Mouse (Mus musculus) embryo, embryonic 10.5 days (tissue): ENCODE measurements around the gene Cyfip1.

Experiments used
- DNase-seq: peaks from one replicate; pipeline ENCODE4 v3.0.0-alpha.2; 2015; ENCODE audit warnings: low spot score

Gene Cyfip1

DNA sequence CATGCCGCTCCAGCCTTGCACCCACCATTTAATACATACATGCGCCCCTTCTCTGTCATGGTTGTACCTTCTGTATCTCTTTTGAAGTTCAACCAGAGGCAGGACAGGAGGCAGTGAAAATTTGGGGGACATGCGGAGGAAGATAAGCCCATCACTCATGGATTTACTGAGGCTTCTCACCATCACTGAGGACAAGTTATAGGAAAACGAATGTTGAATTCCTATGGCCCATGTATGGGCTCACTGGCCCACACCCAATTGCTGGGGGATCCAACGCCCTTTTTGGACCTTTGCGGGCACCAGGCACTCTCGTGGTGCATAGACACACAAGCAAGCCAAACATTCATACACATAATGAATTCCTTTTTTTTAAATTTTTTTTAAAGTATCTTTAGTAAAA, at the start of gene Cyfip1:
Gene Cyfip1, plus strand, starts transcription at position 301 of the 400 bp plus-strand sequence.
- DNase-seq = no peak

DNA sequence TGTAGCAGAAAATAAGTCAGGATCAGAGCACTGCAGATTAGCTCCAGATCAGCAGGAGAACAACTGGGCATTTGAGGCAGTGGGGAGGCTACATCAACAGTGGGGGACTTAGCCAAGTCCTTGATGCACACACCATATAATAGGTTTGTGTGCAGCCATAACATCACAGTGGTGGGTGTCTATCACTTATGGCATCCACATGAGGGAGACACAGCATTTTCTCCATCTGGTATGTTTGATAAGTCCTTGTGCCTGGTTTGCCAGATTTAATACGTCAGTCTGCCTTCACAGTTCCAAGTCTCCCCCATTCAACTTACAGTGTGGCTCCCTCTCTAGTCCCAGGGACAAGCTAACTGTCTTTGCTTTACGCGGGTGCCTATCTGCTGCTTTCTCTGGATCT, 49.3 kb upstream of the Cyfip1 start:
- DNase-seq = no peak

DNA sequence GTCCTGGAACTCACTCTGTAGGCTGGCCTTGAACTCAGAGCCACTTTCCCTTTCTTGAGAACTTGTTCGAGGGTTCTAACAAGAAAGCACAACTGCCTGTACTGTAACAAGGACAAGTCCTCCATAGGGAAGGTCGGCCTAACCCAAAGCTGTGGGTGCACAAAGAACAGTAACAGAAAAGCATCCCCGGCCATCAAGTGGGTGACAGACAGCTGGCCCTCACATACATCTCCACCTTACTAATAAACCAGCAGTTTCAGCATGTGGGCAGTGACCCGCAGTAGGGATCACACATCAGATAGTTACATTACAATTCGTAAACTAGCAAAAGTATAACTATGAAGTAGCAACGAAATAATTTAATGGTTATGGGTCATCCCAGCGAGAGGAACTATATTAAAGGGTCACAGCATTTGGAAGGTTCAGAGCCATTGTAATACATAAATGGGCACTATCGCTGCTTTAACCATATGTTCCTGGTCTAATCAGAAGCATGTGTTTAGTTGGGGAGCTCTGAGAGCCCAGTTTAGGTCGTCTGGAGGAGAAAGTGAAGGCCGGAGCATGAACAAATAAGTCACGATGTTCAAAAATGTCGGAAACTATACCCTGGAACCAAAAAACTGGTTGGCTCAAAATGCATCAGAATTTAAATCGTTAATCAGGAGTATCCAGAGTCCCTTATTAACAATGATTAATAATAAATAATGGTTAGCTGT, 48.2 kb upstream of the Cyfip1 start:
- DNase-seq = peak; percentile 9

DNA sequence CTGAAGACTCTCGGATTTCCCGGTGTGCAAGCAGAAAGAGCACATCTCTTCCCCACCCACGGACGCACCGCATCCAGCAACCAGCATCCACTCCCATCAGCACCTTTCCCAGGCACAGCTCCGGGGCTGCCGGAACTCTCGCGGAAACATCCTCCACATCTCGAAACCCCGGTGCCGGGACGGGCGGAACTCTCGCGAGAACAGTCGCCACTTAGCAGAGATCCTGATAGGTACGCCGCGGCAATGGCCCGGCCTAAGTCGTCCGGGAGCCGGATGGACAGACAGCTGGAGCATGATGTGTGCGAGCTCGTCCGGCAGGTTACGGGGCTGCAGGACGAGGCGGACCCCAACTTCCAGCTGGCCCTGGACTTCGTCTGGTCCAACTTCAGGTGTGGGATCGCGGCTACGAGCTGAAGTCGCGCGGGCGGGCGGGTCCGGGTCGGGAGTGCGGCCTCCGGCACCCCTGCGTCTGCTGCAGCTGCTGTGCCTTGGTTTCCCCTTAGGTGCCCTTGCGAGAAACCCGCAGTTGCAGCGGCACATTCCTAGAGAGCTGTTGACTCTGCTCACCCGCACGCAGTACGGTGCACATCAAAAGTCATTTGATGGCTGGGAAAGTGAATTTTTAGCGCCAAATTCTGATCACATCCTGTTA, 47.5 kb upstream of the Cyfip1 start, which contains the start of gene Tubgcp5:
Gene Tubgcp5, plus strand, starts transcription at position 203 of the 652 bp plus-strand sequence.
- peak; percentile 97 for DNase-seq

DNA sequence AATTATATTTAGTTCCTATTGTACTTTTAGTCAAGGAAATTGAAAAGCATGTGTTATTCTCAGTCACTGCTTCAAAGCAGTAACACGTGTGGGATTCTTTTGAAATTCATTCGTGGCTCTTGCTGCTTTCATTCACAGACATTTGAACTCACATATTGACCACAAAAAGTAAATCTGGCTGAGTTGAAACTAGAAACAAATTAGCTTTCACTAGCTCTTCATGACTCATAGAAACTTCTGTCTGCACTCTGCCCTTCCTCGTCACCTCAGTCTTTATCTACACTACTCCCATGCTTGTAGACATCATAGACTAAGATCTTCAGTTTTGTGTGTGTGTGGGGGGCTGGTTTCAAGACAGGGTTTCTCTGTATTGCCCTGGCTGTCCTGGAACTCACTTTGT, 41.6 kb upstream of the Cyfip1 start:
- no peak for DNase-seq

DNA sequence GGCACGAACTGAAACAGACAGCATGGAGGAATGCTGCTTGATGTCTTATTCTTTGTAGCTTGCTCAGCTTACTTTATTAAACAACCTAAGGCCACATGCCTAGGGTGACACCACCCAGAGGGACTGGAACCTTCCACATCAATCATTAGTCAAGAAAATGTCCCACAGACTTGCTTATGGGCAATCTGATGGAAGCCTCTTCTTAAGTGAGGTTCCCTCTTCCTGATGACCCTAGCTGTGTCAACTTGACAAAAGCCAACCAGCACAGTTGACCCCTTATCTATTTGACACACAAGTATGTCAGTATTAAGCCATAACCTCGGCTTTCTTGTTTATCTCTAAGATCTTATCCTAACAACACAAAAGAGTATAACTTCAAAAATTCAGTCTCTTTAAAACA, 31.6 kb upstream of the Cyfip1 start:
- DNase-seq = no peak

DNA sequence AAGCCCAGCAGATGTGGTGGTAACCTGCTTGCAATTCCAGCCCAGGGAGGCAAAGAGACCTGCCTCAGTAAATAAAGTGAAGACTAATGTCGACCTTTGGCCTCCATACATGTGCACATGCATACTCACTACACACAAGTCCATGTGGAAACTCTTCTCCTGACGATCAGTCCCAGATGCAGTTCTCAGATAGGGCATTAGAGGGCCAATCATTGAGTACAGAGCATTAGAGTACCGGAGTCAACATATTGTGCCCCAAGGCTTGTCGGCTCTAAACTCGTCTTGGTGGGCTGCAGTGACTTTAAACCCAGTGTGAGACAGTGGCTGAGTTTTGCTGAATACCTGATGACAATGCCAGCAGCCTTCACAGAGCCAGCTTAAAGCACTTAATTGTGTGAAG, 17.1 kb upstream of the Cyfip1 start:
- DNase-seq = no peak

DNA sequence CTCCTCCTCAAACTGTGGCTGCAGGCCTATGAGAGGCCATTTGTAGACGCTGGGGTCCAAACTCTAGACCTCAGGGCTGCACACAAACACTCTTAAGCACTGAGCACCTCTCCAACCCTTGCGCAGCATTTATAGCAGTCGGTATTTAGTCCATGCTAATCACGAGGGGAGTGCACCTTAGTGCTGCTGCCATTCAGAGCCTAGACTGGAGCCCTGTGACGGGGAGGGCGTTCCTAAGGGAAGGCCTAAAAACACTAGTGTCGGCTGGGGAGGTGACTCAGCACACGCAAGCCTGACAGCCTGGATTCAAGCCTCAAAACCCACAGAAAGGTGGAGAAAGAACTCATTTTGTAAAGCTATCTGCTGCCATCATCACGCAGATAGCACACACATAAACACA, 14.0 kb upstream of the Cyfip1 start:
- no peak for DNase-seq

DNA sequence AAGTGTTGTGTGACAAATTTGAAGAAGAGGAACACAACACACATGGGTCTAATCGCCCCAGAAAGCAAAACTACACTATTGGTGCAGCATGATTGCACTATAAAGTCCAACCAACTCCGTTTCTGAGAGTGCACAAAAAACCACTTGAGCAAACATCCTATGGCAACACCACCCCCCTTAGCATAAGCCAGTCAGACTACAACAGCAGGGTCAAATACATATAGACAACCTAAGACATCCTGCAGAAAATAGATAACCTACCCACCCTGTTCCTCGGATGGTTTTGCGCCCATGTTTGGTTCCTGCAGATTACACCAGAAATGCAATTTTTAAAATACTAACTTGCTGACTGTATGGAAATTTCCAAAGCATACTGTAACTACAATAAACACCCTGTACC, 4.7 kb upstream of the Cyfip1 start:
- DNase-seq = no peak

DNA sequence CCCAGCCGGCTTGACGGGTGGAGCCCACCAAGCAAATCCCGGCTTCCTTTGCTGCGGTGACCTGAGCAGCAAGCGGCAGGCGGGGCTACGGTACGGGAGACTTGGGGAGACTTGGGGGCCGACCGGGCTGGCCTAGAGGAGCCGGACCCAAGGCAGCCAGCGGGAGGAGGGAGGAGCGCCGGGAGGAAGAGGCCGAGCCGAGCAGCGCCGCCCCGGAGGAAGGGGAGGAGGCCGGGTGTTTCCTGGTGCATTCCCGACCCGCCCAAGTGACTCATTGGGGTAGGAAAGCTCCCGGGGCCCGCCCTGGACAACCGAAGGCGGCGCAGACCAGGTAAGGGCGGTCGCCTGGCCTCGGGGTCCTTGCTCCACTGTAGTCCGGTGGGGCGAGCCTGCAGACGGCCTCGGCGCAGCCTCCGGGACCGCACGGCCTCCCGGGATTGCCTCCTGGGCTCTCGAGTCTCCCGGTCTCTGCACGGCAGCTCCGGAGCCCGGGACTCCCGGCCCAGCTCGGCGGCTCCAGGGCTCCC, 495 bp downstream of the Cyfip1 start:
- DNase-seq = peak; percentile 91

DNA sequence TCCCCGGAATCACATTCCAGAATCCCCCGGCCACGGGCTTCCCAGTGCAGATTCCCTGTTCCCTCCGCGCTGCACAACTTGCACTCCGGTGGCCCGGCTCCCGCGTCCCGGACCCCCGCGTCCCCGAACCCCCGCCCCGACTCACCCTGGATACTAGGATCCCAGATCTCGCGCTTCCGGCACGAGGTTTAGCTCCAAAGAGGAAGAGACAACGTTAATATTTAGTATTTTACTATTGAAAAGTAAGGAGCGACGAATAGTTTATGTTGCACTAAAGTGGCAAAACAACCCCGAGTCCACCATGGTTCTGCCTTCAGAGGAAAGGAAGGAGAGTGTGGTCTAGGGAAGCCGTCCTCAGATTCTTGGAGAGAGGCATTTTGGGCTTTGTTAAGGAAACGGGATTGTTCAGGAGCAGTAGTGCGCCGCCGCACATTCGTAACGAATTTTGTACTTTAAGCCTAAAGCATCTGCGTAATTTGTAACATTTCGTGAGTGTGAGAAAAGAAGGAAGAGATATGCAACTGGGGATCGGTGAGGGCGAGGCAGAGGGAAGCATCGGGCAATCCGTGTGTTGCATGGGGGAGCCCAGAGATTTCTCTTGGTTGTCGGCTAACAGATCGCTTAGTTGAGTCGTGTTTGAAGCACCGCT, 1.1 kb downstream of the Cyfip1 start:
- DNase-seq = peak; percentile 64

DNA sequence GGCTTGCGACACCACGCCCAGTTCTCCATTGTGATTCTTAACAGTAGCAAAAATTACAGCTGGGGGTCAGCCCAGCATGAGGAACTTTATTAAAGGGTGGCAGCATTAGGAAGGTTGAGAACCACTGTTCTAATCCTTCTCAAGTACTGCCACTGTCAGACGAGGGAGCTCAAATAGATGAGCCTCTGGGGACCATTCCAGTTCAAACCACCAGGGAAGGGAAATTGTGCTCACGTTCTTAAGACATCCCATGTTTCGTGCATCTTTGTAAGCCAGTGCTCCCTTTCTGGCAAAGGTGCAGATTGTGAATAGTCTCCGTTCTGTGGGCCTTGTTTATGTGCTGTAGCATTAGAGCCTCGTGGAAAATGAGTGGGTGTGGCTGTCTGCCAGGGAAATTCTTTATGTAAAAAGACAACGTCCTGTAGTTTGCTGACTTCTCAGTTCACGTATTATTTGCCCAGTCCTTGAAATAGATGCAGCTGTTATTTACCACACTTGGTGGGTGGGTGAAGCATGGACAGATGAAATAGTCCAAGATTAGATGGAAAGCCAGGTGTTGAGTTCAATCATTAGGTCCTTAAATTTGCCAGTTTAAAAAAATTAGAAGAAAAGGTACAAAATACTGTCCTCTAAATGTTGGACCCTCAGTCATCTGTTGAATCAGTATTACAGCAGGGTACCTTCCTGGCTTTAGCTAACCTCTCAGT, 5.2 kb downstream of the Cyfip1 start:
- DNase-seq = no peak

DNA sequence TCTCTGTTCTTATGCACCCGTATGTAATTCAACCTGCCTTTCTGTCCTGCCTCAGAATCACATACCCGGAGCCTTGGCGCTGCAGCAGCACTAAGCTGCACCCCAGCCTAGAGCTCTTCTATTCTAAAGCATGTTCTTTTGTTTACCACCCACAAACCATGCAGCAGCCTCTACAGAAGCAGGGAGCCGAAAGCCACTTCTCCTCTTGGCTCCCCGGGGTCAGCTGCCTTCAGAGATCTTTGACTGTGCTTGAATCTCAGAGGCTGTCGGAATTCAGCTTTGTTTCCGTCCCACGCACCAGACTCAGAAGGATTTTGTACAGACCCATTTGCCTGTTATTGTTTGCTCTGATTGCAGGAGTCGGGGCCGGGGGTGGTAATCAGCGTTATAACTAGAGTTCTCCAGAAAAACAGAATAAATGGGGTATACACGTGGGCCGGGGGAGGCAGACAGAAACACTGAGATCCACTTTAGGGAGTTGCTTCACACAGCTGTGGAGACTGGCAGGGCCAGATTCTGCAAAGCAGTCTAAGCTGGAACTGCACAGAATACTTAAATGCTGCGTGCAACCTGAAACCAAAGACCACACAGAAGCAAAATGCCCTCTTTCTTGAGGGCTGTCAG, 8.5 kb downstream of the Cyfip1 start:
- DNase-seq = peak; percentile 50

DNA sequence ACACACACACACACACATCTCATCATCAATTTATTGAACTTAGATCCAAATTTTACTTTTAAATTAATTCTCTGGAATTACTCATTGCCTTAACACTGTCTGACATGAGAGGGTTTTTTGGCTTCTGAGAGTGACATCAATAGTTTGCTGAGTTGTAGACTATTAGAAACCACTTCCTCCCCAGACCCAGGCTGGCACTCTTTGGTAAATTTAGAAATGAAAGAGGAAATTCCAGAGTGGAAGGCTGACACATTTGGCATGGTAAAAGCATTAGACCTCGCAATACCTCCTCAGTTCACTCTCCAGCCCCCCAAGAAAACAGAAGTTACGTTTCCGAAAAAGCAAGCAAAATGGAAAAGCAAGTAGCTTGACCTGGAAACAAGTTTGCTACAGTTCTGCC, 11.2 kb downstream of the Cyfip1 start:
- DNase-seq = no peak

DNA sequence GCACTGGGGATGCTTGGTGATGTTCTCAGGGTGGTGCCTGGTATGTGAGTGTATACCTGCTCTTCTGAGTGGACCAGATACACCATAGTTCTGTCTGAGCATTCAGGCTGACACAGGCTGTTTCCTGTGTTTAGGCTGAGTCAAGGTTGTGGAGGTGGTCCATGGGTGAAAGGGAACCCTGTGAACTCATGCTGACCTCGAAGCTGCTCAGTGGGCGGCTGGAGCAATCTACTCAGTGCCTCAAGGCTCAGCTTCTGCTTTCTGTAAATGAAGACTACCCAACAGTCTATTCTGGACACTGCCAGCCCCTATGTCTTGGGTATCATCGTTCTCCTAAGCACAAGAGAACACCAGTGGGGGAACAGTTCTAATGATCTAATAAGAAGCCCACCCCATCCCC, 14.1 kb downstream of the Cyfip1 start:
- no peak for DNase-seq

DNA sequence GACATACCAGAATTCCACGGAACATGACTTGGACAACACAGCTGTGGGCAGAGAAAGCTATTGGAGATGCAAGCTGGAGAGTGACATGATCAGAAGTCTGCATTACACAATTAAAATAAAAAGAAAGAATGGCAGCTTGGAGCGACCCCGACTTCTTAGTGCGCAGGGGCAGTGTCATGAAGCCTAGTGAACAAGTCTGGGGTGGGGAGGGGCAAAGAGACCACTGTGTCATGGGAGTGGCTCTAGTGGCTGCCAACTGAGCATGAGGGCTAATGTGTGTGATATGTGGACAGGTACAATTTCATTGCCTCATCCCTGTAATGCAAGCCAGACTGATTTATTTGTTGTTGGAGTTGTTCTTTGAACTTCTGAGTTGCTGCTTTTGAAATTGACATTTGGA, 15.2 kb downstream of the Cyfip1 start:
- no peak for DNase-seq

DNA sequence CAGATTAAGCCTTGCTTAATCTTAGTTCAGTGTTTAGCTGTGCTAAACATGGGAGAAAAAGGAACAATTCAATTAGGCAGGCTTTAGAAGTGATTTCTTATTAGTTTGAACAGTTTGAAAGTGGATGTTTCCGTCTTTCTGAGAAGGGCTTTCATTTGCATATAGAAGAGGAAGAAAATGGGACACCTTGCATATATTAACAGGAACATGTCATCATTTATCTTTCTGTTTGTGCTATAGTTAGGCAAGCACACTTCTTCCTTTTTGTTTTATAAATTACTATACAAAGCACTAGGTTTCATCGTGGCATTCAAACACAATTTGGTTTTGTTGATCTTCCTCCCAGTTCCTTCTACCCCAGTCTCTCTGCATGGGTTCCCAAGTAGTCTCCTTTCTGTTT, 16.2 kb downstream of the Cyfip1 start:
- DNase-seq = no peak

DNA sequence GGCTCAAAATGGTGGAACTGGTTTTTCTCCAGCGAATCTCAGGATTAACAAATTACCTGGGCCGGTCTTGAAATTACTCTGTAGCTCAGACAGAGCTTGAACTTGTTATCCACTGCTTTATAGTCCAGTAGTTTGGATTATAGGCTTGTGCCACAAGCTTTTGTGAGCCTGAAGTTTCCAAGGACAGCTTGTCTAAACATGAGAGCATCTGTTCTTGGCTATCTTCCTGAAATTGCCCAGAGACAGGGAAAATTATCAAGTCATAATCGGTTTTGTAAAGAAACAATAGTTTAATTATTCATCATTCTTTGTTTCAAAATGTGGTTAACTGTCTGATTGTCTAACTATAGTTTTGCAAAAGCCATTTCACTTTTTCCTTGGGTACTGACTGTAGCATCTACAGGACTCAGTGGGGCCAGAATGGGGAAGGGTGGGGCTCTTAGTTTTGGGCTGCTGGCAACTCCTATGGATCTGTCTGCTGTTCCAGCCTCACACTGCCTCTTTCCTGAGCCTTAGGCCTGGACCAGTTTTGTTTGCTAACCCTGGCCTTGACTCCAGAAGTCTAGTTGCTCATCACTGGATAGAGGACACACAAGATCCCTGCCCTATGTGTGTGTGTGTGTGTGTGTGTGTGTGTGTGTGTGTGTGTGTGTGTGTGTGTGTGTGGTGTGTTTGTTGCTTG, 17.4 kb downstream of the Cyfip1 start:
- DNase-seq = no peak

DNA sequence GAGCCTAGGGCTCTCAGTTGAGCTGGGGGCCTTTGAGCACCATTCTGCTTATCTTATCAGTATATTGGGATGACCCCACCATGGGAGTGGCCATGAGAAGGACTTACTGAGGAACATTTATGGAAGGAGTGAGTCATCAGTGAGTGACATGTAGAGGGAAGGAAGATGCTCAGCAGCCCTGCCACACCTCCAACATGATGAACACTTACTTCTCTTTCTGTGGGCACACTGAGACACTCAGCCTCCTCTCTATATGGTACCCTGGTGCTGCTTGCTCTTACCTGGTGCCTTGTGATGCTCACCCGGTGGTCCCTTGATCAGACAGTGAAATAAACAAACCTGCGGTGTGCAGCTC, 17.9 kb downstream of the Cyfip1 start:
- no peak for DNase-seq

DNA sequence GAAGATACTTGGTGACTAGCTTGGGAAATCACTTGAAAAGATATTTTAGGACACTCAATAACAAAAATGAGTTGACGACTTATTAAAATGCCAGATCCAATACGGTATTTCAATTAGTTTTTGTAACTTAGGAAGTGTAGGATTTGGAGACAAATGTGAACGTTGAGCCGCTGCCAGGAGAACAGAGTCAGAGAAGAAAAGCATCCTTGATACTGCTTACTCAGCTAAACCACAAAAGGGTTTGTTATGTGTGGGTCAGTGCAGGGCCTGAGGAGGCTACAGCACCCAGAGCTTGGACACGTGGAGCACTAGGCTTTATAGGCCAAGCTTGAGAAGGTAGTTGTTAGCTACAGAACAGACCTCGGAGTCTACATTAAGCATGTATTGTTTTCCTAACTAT, 18.4 kb downstream of the Cyfip1 start:
- no peak for DNase-seq

DNA sequence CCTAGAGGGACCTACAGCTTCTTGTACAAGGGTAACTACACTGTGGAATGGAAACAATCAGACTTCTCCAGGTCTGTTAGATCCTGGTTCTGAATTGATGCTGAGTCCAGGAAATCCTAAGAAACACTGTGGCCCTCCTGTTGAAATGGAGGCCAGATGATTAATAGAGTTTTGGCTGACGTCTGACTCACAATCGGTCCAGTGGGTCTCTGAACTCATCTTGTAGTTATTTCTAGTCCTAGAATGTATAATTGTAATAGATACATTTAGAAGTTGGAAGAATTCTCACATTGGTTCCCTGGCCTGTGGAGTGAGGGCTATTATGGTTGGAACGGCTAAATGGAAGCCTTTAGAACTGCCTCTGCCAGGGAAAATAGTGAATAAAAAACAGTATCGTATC, 19.6 kb downstream of the Cyfip1 start:
- DNase-seq = no peak

DNA sequence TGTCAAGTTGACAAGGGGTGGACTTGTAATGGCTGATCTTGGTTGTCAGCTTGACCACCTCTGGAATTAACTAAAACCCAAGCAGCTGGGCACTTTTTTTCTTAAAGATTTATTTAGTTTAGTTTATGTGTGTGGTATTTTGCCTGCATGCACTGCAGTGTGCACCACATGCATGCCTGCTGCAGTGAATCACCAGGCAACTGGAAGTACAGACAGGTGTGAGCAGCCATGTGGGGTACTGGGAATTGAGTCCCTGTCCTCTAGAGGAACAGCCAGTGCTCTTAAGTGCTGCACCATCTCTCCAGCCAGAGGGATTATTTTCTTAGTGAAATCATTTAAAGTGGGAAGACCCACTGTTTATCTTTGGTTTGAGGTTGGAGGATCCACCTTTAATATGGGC, 23.5 kb downstream of the Cyfip1 start:
- DNase-seq = no peak
